Mouse (Mus musculus) thymus, postnatal 10 days (tissue): ENCODE results near the gene Card10.

Source experiments
- DNase-seq, 2 experiments: peaks; one replicate each; pipeline ENCODE4 v3.0.0; 2021; ENCODE audit warnings: low spot score in 2 of 2

Gene Card10

DNA sequence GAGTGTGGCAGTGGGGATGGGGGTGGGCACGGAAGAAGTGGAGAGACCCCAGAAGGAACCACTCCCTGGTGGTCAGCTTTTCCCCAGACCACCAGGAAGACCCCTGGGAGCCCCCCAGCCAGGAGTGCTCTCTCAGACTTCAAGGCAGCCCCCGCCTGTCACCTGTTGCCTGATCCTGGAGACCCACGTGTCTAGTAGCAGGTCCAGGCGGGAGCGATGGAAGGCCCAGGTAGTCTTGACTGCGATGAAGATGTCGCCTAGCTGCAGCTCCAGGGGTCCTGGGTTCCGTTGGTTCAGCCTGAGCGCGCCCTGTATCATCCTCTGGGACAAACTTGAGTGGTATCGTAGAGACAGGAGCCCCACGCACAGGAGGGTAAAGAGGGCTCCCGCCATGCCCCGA is 30.0 kb downstream of the Card10 start:
- DNase-seq, result peak in 1 of 2 experiments; percentile 32

DNA sequence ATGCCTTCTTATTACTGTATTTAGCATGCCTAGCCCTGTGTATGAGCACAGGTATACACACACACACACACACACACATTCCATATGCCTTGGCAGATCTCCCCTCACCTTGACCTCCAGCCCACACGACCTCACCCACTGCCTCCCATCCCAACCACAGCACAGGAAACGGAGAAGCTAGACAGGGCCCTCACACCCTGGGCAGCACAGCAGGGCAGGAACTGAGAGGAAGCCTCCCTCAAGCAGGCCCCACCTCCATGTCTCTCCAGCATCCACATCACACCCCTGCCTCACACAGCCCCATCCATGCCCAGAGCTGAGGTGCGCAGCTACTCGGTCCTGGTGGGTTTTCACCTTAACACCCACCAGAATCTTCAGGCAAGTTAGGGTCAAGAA is 30.5 kb downstream of the Card10 start:
- DNase-seq, result peak; percentile 58 to 61

DNA sequence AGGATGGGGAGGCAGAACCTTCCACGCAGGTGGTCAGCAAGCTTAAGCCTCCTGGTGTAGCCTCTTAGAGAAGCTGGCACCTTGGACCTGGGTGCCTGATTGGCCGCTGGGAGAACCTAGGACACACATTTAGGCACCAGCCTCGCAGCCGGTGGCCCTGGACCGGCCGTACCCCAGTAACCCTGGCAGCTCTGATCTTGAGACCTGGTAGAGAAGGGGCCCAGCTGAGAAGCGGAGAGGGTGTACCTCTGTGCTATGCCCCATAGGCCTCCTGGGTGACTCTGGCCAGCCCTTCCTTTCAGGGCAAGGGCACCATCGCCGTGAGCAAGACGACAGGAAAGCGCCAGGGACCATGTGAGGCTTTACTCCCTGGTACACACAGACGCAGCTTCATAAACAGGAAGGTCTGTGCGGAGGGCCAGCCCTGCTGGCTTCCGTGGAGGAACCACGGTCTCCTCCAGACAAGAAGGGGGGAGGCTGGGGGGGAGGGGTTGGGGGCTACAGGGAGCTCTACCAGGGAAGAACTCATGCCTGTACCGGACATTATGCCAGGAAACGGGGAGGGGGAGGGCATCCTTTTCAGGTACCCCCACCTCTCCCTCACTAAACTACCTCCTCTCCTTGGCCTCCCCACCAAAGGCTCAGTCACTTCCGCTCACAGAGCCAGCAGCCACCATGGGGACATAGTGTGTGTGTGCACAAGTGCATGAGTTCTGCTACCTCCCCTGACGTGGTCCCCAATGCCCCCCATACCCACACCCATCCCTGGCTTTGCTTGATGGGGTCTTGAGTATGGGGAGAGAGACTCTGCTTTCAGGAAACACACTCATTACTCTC is 31.1 kb downstream of the Card10 start:
- peak; percentile 67 to 68 for DNase-seq

DNA sequence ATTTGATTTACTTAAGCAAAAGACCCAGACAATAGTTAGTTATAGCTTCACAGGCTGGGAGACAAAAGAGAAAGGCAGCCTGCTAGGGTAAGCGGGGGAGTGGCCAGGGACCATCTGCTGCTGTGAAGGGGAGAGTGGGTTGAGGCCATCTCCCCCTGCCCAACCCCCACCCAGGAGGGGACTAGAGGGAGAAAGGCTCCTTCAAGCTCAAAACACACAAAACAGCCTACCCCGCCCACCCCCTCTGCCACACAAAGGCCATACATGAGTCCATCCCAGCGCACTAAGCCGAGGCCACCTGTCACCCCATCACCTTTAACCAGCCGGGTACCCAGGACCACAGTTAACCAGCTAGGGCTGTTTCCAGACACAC is 31.9 kb downstream of the Card10 start:
- peak; percentile 33 to 46 for DNase-seq

DNA sequence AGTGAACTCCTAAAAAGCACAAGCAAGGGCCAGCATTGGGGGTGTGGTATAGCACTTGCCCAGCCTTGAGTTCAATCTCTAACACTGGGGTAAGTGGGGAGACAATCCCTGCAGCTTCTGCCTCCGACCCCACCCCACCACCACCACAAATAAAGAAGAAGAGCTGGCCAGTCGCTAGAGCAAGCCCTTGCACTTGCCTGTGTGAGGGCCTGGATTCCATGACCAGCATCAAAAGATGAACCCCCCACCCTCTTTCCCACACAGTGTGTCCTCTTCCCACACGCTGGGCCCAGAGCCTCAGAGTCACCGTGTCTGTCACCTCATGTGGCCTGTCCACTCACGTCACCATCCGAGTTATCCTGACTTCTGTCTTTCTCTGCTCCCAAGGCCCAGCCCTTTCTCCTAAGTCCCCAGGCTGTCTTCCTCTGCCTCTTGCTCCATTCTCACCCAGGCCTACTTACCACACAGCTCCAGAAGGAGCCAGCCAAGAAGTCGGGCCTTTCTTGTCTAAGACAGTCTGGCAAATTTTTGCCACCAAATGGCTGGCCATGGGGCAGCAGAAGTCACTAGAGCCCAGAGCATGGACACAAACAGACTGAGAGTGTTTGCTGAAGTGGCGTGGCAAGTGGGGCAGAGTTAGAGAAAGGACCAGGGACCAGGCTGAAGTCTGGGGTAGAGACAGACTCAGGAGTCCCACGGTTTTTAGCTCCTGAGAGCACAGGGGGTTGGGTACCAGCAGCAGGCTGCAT is 32.4 kb downstream of the Card10 start:
- no peak for DNase-seq

DNA sequence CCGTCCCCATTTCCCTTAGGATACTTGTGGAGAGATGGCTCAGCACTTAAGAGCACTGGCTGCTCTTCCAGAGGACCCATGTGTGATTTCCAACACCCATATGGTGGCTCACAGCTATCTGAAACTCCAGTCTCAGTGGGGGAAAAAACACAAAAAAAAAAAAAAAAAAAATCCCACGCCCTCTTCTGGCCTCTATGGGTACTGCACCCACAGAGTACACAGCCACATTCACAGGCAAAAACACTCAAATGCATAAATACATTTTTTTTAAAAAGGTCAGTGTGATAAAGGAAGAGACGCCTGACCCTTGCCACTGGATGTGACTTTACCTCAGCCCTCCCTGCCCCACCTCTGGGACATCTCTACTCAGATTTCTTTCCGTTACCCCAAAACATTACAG is 33.8 kb downstream of the Card10 start:
- no peak for DNase-seq

DNA sequence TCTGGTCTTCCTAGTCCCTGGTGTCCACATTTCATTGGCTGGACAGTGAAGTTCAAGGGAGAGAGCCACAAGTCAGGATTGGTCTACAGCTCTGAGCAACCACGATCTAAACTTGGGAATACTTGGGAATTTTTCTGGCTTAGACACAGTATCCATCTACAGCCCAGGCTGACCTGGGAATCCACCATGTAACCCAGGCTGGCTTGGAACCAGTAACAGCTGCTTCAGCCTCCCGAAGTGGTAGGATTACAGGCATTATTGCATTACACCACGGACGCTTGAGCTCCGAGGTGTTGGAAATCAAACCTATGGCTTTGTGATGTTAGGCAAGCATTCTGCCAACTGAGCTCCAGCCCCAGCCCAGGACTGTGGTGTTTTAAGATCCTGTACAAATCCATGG is 39.1 kb downstream of the Card10 start:
- DNase-seq, result no peak

DNA sequence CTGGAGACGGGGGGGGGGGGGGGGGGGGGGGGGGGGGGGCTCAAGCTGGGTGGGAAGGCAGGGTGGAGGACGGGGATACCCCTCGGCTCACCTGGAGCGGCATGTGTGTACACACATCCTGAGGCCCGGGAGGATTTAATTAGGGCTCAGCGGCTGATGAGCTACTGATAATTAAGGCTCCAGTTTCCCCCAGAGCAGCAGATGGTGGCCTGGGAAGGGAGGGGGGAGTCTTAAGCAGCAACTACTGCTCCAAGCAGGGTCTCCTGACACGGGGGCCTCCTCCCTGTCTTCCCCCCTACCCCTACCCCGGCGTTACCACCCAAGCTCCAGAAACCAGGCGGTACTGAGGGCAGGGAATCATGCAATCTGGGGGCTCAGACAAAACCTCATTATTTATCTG is 39.6 kb downstream of the Card10 start:
- DNase-seq, result no peak

DNA sequence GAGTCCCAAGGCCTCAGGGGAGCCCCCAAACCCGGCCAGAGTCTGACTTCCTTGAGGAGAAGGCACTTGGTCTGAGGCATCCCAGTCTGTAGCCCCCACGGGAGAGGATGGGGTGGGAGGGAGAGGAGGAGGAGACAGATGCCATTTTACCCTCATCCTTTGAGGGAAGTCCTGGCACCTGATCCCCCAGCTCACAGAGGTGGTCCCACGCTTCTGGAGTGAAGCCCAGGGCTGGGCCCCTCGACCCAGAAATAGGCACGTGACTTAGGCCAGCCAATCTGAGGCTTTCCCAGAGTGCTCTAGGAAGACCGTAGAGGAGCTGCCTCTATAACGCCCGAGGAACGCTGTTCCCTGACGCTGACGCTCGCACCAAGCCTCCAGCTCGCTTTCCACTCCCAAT is 41.7 kb downstream of the Card10 start:
- DNase-seq, result no peak

DNA sequence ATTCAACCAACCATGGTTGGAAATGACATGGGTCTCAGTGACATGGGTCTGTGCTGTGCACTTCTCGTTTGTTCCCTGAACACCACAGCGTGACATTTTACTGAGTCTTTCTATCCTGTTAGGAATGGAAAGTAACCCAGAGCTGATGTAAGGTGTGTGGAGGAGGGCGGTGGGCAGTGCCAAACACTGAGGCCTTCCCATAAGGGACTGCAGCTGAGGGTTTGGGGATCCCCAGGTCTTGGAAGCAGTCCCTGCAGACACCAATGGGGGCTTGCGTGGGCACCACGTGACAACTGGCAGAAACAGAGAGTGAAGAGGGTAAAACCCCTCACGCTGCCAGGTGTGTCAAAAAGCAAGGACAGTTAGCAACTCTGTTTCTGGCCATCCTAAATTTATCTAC is 44.7 kb downstream of the Card10 start:
- no peak for DNase-seq

DNA sequence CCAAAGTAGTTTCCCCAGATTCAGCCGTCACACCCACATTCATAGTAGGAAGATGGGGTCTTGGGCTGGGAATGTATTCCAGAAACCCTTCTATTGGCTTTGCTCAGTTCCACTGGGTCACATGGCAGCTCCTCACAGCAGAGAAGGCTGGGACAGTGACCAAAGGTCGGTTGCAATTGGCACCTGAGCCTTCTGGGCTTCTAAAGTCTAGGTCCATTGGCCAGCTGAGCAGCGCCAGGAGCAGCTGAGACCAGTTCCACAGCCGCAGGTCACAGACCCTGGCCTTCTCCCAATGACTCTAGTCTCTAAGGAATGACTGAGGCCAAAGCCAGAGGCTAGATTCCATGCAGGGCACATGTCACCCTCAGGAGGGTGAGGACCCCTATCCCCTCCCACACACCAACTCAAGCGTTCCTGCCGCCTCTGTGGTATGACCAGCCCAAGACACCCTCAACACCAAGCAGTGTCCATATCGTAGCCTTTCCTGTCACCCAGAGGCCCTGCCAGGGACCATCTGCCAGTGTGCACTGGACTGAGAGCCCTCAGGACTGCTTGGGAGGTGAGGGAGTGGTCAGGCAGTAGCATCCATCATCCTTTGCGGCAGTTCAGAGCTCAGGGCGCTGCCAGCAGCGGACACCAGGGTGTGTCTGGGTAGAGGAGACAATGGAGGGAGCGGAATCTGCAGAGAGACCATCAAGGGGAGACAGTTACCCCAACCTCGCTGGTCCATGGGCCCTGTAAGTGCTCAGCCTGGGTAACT is 46.7 kb downstream of the Card10 start:
- no peak for DNase-seq

DNA sequence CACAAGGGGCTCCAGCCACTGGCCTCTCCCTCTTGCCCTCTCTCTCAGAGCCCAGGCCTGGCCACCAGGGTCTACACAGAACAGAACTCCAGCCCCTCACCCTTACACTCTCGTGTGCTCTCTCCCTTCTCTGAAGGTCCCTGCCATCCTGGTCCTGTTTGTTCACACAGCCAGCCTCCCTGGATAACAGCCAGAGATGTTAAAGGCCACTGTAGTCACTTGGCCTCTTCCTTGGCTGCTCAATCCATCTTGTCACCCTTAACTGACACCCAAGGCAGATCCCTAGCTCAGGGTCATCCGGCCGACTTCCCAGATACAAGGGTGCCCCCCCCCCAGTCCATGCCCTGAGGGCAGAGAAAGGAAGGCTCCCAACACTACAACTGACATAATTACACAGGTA is 47.6 kb downstream of the Card10 start:
- DNase-seq, result no peak

DNA sequence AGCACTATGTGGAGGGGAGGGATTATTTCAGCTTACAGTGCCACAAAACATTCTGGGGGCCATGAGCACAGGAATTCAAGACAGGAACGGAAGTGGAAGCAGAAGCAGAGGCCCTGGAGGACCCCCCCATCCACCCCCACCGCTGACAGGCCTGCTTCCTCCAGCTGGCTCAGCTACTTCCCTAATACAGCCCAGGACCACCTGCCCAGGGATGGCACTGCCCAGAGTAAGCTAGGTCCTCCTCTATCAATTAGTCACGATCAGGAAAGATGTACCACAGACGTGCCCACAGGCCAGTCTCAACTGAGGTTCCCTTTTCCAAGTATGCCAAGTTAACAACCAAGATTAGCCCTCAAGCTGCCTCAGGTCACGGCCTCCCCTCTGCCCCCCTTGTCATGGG is 48.7 kb downstream of the Card10 start:
- no peak for DNase-seq

DNA sequence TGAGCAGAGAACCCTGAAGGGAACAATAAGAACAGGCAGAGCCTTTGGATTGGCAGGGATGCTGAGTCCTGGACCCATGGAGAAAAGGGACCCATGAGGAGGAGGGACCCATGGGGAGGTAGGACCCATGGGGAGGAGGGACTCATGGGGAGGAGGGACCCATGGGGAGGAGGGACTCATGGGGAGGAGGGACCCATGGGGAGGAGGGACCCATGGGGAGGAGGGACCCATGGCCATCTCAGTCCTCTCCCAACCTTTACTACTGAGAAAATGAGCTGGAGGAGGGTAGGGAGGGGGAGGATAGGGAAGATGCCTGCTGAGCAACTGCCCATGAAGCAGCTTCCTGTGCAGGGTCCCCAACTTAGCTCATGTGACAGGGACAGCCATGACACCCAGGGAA is 49.9 kb downstream of the Card10 start:
- DNase-seq, result no peak

DNA sequence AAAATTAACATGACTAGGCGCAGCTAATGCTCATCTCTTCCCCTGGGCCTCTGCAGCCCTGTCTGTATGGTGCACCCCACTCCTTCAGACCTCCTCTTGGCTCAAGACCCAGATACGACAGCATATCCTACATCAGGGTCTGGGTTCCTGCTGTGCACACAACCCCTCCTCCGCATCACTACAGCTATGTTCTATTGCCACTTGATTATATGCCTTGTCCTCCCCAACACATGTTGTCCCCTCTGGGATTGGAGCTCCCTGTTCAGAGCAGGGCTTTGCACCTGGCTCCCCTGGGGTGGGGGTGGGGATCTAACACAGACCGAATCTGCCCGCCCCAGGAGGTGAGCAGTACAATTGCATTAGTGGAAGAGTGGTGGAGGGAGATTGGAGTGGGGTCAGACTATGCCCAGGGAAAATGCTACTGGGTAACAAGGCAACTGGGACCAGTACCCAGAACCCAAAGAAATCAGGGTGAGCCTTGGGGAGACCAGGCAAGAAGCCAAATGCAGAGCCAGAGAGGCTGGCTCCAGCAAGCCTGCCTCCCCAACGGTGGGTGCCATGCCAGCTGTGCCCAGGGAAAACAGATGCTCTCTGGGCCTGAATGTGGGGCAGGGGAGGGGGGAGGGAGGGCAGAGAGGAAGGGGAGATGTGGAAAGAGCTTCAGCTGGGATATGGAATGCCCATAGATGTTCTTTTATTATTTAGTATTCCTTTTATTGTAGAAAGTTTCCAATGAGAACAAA is 52.1 kb downstream of the Card10 start:
- DNase-seq, result no peak

DNA sequence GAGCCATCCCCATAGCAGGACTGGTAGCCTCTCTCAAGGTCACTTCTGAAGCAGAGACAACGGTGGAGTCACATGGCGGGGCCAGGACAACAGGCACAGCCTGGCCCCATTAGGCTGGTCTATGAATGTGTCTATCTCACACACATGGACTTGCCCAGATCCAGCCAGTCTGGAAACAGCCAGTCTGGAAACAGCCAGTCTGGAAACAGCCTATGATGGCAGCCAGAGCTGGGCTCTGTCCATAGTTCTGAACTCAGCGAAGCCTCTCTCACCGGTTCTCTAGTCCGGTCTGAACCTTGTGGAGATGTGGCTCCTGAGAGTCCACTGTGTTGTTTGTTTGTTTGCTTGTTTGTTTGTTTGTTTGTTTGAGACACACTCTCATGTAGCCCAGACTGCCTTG is 53.0 kb downstream of the Card10 start:
- no peak for DNase-seq

DNA sequence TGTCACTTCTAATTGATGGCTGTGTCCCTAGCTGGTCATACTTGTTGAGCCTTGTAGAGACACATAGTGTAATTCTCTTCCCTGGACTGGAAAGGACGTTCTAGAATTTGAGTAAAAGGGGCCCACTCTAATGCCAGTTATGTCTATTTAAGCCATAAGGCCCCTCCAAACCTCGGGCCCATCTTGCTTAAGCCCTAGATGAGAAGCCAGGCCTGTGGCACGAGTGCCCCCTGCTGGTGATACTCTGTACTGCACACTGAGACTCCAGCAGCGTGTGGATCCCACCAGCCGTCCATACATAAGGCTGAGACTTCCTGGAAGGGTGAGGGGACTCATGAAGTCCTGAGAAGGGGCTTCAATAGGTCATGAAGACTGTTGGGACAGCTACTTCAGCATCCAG is 58.6 kb downstream of the Card10 start:
- peak; percentile 54 to 86 for DNase-seq

DNA sequence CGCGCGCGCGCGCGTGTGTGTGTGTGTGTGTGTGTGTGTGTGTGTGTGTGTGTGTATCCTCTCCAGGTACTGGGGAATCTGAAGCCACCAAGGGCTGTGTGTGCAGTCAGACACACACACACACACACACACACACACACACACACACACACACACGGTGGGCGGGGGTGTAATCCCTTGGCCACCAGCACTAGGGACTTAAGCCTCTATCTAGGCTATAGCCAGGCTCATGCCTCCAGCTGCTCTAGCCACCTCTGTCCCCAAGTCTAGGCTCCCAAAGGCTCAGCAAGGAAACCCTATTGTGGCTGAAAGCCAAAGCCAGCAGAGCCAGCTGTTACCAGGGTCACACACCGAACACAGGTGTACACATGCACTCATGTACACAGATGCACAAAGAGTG is 60.0 kb downstream of the Card10 start:
- no peak for DNase-seq

DNA sequence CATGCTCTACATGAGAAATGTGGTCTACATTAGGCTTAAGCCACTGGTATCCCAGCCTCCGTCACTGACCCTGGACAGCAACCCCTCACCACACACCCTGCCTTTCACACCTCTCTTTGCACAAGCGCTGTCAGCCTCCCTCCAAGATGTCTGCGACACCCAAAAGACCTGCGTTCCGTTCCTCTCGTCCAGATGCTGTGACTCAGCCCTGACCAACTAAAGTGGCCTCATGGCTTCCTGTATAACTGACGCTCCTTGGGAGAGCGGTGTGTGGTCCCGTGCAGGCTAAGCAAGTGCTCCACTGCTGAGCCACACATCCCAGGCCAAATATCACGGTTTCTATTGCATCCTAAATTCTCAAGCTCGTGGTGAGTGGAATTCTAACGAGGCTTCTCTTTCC is 62.2 kb downstream of the Card10 start:
- no peak for DNase-seq

DNA sequence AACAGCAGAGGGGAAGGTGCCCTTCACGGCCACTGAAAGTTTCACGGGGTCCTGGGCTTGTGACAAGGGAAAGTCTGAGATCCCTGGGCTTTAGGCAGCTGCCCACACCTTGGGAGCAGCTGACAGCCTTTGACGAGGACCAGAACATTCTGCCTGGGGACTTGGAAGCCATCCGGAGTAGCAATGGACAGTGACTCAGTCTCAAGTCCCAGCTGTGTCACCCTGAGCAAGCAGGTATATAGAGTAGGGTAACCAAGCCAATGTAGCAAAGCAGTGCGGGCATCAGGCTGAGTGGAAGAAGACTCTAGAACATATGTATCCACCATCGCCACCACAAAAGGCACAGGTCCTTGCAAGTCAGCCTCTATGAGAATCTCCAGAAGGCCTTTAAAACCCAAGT is 65.7 kb downstream of the Card10 start:
- DNase-seq, result no peak

DNA sequence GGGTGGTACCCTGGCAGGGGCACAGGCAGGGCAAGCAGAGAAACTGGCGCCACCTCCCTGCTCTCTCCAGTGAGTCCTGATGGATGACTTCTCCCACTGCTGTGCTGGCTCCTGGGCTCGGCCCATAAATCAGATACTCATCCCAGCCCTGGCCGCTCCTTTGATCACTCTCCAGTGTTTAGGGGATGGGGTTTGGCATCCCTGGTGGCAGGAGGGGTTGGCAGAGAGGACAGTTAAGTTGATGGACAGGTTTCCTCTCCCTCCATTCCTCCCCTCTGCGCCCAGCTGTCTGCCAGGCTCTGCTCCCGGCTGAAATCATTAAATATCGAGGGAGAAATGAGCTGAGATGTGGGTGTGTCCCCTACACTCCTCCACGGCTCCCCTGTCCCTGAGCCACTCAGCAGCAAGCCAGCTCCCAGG is 66.2 kb downstream of the Card10 start:
- no peak for DNase-seq

DNA sequence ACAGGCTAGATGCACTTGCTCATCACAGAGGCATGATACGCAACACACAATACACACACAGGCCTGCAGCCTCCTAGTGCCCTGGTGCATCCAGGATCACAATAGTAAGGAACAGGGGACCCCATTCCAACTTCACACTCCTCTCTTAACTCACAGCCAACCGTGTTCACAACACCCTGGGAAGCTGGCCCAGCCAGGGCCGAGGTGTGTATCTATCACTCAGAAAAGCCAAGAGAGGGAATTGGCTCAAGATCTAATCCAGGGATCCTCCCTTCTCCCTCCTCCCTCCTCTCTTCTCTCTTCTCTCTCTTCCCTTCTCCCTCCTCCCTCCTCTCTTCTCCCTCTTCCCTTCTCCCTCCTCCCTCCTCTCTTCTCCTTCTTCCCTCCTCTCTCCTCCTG is 66.7 kb downstream of the Card10 start:
- DNase-seq, result no peak
